Comparison of ENCODE assay signal across 17 mouse cellular contexts in genomic region chr5:105754803-105755202, GRCm38 (mm10). TPM values are rescaled to one million over a fixed set of nuclear protein-coding genes. Genes with fewer than 3 reads are reported as not detected.
DNase-seq lines count a peak whose midpoint lies in the region; ATAC-seq and TF ChIP-seq lines count a peak whose summit lies in the region.
"Had no signal": no experiment of that assay in that cellular context is flagged by ENCODE, and none has a peak within 500 bp of the region (broad histone marks: within the 10 kb centered on the region; RNA-seq: fewer than 3 reads in every experiment).

No protein-coding gene starts in this region.

- no peaks in the 10 kb centered on the region; the same call in 1 of the 2 replicates for H3K36me3 ChIP-seq in kidney, postnatal 0 days (ENCODE audit: insufficient read depth, low read length)
- no peaks in the 10 kb centered on the region for H3K36me3 ChIP-seq in limb, embryonic 13.5 days
- no peaks in the 10 kb centered on the region for H3K36me3 ChIP-seq in heart, adult 2 months (ENCODE audit: control insufficient read depth, insufficient read depth, low read length)
- H3K36me3 ChIP-seq: heart, embryonic 10.5 days; lung, embryonic 15.5 days had no signal

- H3K4me1 ChIP-seq in kidney, postnatal 0 days (replicated peaks; ENCODE audit: insufficient read depth, low read length): peaks cover 12% of the 10 kb centered on the region; the same call in 1 of the 2 replicates
- H3K4me1 ChIP-seq in limb, embryonic 13.5 days: peaks cover 20% of the 10 kb centered on the region
- H3K4me1 ChIP-seq in heart, adult 2 months (ENCODE audit: control insufficient read depth, insufficient read depth, low read length): no peaks in the 10 kb centered on the region

- peaks cover 4% of the 10 kb centered on the region for H3K79me2 ChIP-seq in heart, adult 2 months (replicated peaks; ENCODE audit: control insufficient read depth, insufficient read depth, low read length)

- no peak for TF ChIP-seq CTCF in kidney, postnatal 0 days (IDR thresholded peaks at IDR 0.05; ENCODE audit: low read depth)
- TF ChIP-seq CTCF in heart, adult 2 months (IDR thresholded peaks at IDR 0.05): no peak

- no peak overlapping the region for H3K4me3 ChIP-seq in kidney, postnatal 0 days (replicated peaks; ENCODE audit: low read depth, low read length)
- no peak overlapping the region for H3K4me3 ChIP-seq in limb, embryonic 13.5 days
- H3K4me3 ChIP-seq in heart, adult 2 months: no peak overlapping the region
- H3K4me3 ChIP-seq: heart, embryonic 10.5 days; lung, embryonic 15.5 days; myocyte had no signal

- no peak overlapping the region for H3K4me2 ChIP-seq in kidney, postnatal 0 days (ENCODE audit: low read length)
- no peak overlapping the region for H3K4me2 ChIP-seq in limb, embryonic 13.5 days (replicated peaks)
- H3K4me2 ChIP-seq: lung, embryonic 15.5 days had no signal

- DNase-seq in CD4-positive, CD25-positive, alpha-beta regulatory T cell, adult 2 months (ENCODE audit: low read depth, low spot score): peak; percentile 19
- DNase-seq in kidney, postnatal 0 days (ENCODE audit: low spot score): no peak
- no peak for DNase-seq in kidney, postnatal 14 days
- DNase-seq in 416B (ENCODE audit: low read depth): peak; percentile 41
- no peak for DNase-seq in urinary bladder, adult 18-20 months (ENCODE audit: low spot score in 2 of 2)
- no peak for DNase-seq in heart, adult 2 months
- DNase-seq: cerebellum, postnatal 25 days; heart, postnatal 14 days; left cerebral cortex, postnatal 4 days; thymus, adult 2 months had no signal

- no peak for TF ChIP-seq EP300 in heart, adult 2 months (IDR thresholded peaks at IDR 0.05; ENCODE audit: insufficient read depth, low read depth, low read length)

- intact Hi-C loops in heart, adult 2 months (cut with DNase I): no loop called here

- no peak for ATAC-seq in CD4-positive, CD25-positive, alpha-beta regulatory T cell, adult 4 months
- ATAC-seq in kidney, postnatal 0 days (replicated peaks; ENCODE audit: low FRiP score, low read depth): peak; percentile 34; the same call in 1 of the 2 replicates
- no peak for ATAC-seq in limb, embryonic 13.5 days (ENCODE audit: low FRiP score, low read depth)
- ATAC-seq: forebrain, embryonic 16.5 days; Patski had no signal

- H3K9me3 ChIP-seq in kidney, postnatal 0 days (replicated peaks; ENCODE audit: low read length): no peaks in the 10 kb centered on the region
- H3K9me3 ChIP-seq in limb, embryonic 13.5 days: no peaks in the 10 kb centered on the region
- H3K9me3 ChIP-seq: heart, embryonic 10.5 days; lung, embryonic 15.5 days had no signal

- 28% methylated on average over 8 of the region's 8 CpGs for whole genome bisulfite sequencing in kidney, postnatal 0 days
- 52% methylated on average over 8 of the region's 8 CpGs for WGBS in limb, embryonic 13.5 days
- 68% methylated on average over 8 of the region's 8 CpGs for WGBS in heart, adult 2 months

- TF ChIP-seq POLR2A in heart, adult 2 months (IDR thresholded peaks at IDR 0.05; ENCODE audit: insufficient read depth, low read depth, low read length): no peak

- H3K9ac ChIP-seq in kidney, postnatal 0 days (ENCODE audit: low read depth, low read length): no peak overlapping the region
- no peak overlapping the region for H3K9ac ChIP-seq in limb, embryonic 13.5 days
- H3K9ac ChIP-seq in heart, adult 2 months (ENCODE audit: low read depth, low read length): no peak overlapping the region
- H3K9ac ChIP-seq: lung, embryonic 15.5 days had no signal

- H3K27ac ChIP-seq in kidney, postnatal 0 days: peak overlapping the region; percentile 2
- H3K27ac ChIP-seq in limb, embryonic 13.5 days: peak overlapping the region; percentile 28; the same call in 1 of the 2 replicates
- H3K27ac ChIP-seq in heart, adult 2 months: no peak overlapping the region
- H3K27ac ChIP-seq: heart, embryonic 10.5 days; lung, embryonic 15.5 days had no signal

- no peaks in the 10 kb centered on the region for H3K27me3 ChIP-seq in kidney, postnatal 0 days (ENCODE audit: insufficient read depth, low read length)
- no peaks in the 10 kb centered on the region for H3K27me3 ChIP-seq in limb, embryonic 13.5 days
- H3K27me3 ChIP-seq in heart, adult 2 months (ENCODE audit: control insufficient read depth, insufficient read depth, low read length): no peaks in the 10 kb centered on the region
- H3K27me3 ChIP-seq: lung, embryonic 15.5 days; Patski had no signal

RNA-seq across cellular contexts. Expression of gene Lrrc8d, which starts 55.0 kb away (rescaled TPM):
- 10 to 100 TPM; 17.2 to 19.5 TPM for polyA plus RNA-seq in CD4-positive, CD25-positive, alpha-beta regulatory T cell, adult 4 months (2017; shearing (Covaris generic))
- polyA plus RNA-seq in kidney, postnatal 0 days (2015; fragmentation: Nextera tagmentation; extraction: Ambion mirVana): 32.5 and 34.6 TPM in 2 replicates
- polyA plus RNA-seq in limb, embryonic 13.5 days (2015; fragmentation: Nextera tagmentation; extraction: Ambion mirVana): 16.2 and 17.0 TPM in 2 replicates
- 1 to 10 TPM; 8.0 to 8.8 TPM for total RNA-seq in heart, adult 2 months (2021)
- polyA plus RNA-seq in heart, adult 2 months (2012; rRNA removed): 4.3 and 5.2 TPM in 2 replicates

Comparison
In these comparisons a context has a peak if more than half of its experiments do, and no peak if none do; other contexts are left out.
1. DNase-seq: peak in CD4-positive, CD25-positive, alpha-beta regulatory T cell, adult 2 months (single experiment) and 416B (single experiment); none in kidney, postnatal 0 days (single experiment), kidney, postnatal 14 days (single experiment), urinary bladder, adult 18-20 months (0 of 2) and heart, adult 2 months (0 of 2).